Mouse (Mus musculus) midbrain, embryonic 10.5 days (tissue): ENCODE results near the gene Stat2. TPM values are rescaled to one million over a fixed set of nuclear protein-coding genes. Genes with fewer than 3 reads are reported as not detected.
"Not testable (repeated sequence)": the region's sequence is repeated elsewhere in the genome, so short reads cannot be mapped to it uniquely, and the experiment has no call there.

Experiments
- DNase-seq: peaks from one replicate; pipeline ENCODE4 v3.0.0-alpha.2; 2017; ENCODE audit warnings: low spot score
- H3K27ac ChIP-seq: fragments of 300-500 bp; sonication (generic); replicated peaks from 2 replicates; pipeline ENCODE4 v1.5.1; 2016; ENCODE audit warnings: mild to moderate bottlenecking
- H3K27me3 ChIP-seq: fragments of 300-500 bp; sonication (generic); 2 replicates; pipeline ENCODE4 v1.6.1; 2016; ENCODE audit warnings: low read depth, mild to moderate bottlenecking; ENCODE audit not compliant: poor library complexity, severe bottlenecking
- H3K36me3 ChIP-seq: fragments of 300-500 bp; sonication (generic); 2 replicates; pipeline ENCODE4 v1.6.1; 2016; ENCODE audit warnings: mild to moderate bottlenecking, moderate library complexity
- H3K4me1 ChIP-seq: fragments of 300-500 bp; sonication (generic); 2 replicates; pipeline ENCODE4 v1.6.1; 2016
- H3K4me3 ChIP-seq: fragments of 300-500 bp; sonication (generic); 2 replicates; pipeline ENCODE4 v1.5.1; 2016; ENCODE audit warnings: mild to moderate bottlenecking, moderate library complexity
- H3K9me3 ChIP-seq: fragments of 300-500 bp; sonication (generic); replicated peaks from 2 replicates; pipeline ENCODE4 v1.6.1; 2016; ENCODE audit warnings: mild to moderate bottlenecking
- WGBS: fragments of 180-500 bp; shearing (Covaris S2); methylation state at CpG from one replicate; pipeline ENCODE4 v1.1.7; 2016; 5-methylcytosine and 5-hydroxymethylcytosine counted together
- polyA plus RNA-seq: library from polyadenylated mRNA; unstranded; fragments of >200 nt; fragmentation: Nextera tagmentation; extraction: Ambion mirVana; gene quantifications from 2 replicates; pipeline ENCODE4 v1.2.1, GENCODE M21; 2016

Stat2 gene
- polyA plus RNA-seq, 1 experiment from 2014 or later = 12.6 TPM

GRCm38 (mm10) chr10:128239140-128239539, 31.2 kb upstream of the Stat2 start:
- DNase-seq = no peak
- 94% methylated on average over 4 of the region's 4 CpGs for WGBS
- no peak overlapping the region for H3K4me3 ChIP-seq
- H3K27ac ChIP-seq = no peak overlapping the region
- H3K27me3 ChIP-seq = no peaks in the 10 kb centered on the region
- peaks cover 16% of the 10 kb centered on the region for H3K4me1 ChIP-seq
- H3K9me3 ChIP-seq = no peaks in the 10 kb centered on the region
- peaks cover 77% of the 10 kb centered on the region for H3K36me3 ChIP-seq

- WGBS = 94% methylated on average over 18 of the region's 18 CpGs
- H3K36me3 ChIP-seq = peaks cover 78% of the 10 kb centered on the region
- H3K4me1 ChIP-seq = peaks cover 12% of the 10 kb centered on the region
Observed at GRCm38 (mm10) chr10:128240131-128240530, 30.2 kb upstream of the Stat2 start.

GRCm38 (mm10) chr10:128243252-128243651, 27.1 kb upstream of the Stat2 start:
- Histone ChIP-seq H3K36me3 (peaks cover 98% of the 10 kb centered on the region), H3K9me3 (no peaks in the 10 kb centered on the region), H3K4me1 (0 out of 2 replicates have a peak, but pooled peaks cover under 1% of the 10 kb centered on the region), H3K4me3 (no peak overlapping the region), H3K27me3 (no peaks in the 10 kb centered on the region), H3K27ac (no peak overlapping the region)
- 98% methylated on average over 8 of the region's 8 CpGs for WGBS
- DNase-seq = no peak

More at GRCm38 (mm10) chr10:128240131-128240530, 30.2 kb upstream of the Stat2 start:
- Histone ChIP-seq H3K4me3 (no peak overlapping the region), H3K27me3 (no peaks in the 10 kb centered on the region), H3K27ac (no peak overlapping the region), H3K9me3 (no peaks in the 10 kb centered on the region)
- DNase-seq = no peak

- WGBS = 95% methylated on average over 15 of the region's 15 CpGs
- Histone ChIP-seq H3K36me3 (peaks cover 100% of the 10 kb centered on the region), H3K4me3 (no peak overlapping the region), H3K27me3 (no peaks in the 10 kb centered on the region), H3K4me1 (no peaks in the 10 kb centered on the region), H3K27ac (no peak overlapping the region), H3K9me3 (no peaks in the 10 kb centered on the region)
- no peak for DNase-seq
Observed at GRCm38 (mm10) chr10:128244121-128244520, 26.2 kb upstream of the Stat2 start.

- no peaks in the 10 kb centered on the region for H3K9me3 ChIP-seq
- H3K27me3 ChIP-seq = no peaks in the 10 kb centered on the region
- no peak overlapping the region for H3K4me3 ChIP-seq
- H3K36me3 ChIP-seq = peaks cover 100% of the 10 kb centered on the region
- H3K27ac ChIP-seq = no peak overlapping the region
- DNase-seq = no peak
- no peaks in the 10 kb centered on the region for H3K4me1 ChIP-seq
- 89% methylated on average over 17 of the region's 17 CpGs for WGBS
Observed at GRCm38 (mm10) chr10:128247020-128247732, 23.2 kb upstream of the Stat2 start.

- no peak overlapping the region for H3K4me3 ChIP-seq
- H3K36me3 ChIP-seq = peaks cover 83% of the 10 kb centered on the region
- no peaks in the 10 kb centered on the region for H3K4me1 ChIP-seq
- no peaks in the 10 kb centered on the region for H3K9me3 ChIP-seq
- WGBS = 96% methylated on average over 13 of the region's 13 CpGs
- no peak overlapping the region for H3K27ac ChIP-seq
- DNase-seq = no peak
- H3K27me3 ChIP-seq = no peaks in the 10 kb centered on the region
Observed at GRCm38 (mm10) chr10:128250565-128250964, 19.8 kb upstream of the Stat2 start.

GRCm38 (mm10) chr10:128253677-128254255, 16.6 kb upstream of the Stat2 start, which contains the start of gene Apon:
Gene Apon, plus strand, starts transcription at chr10:128254096.
- H3K9me3 ChIP-seq = no peaks in the 10 kb centered on the region
- H3K4me1 ChIP-seq = no peaks in the 10 kb centered on the region
- peaks cover 51% of the 10 kb centered on the region for H3K36me3 ChIP-seq
- no peak within 1 kb of the TSS for H3K27ac ChIP-seq
- no peak within 1 kb of the TSS for H3K4me3 ChIP-seq
- 91% methylated on average over 4 of the region's 4 CpGs for WGBS
- no peaks in the 10 kb centered on the region for H3K27me3 ChIP-seq
- no peak for DNase-seq

GRCm38 (mm10) chr10:128255925-128256324, 14.4 kb upstream of the Stat2 start:
- no peak overlapping the region for H3K27ac ChIP-seq
- H3K9me3 ChIP-seq = no peaks in the 10 kb centered on the region
- H3K4me1 ChIP-seq = no peaks in the 10 kb centered on the region
- no peak overlapping the region for H3K4me3 ChIP-seq
- 91% methylated on average over 8 of the region's 8 CpGs for WGBS
- peaks cover 30% of the 10 kb centered on the region for H3K36me3 ChIP-seq
- no peaks in the 10 kb centered on the region for H3K27me3 ChIP-seq
- DNase-seq = no peak

GRCm38 (mm10) chr10:128256328-128256727, 14.0 kb upstream of the Stat2 start:
- no peaks in the 10 kb centered on the region for H3K4me1 ChIP-seq
- no peak for DNase-seq
- no peak overlapping the region for H3K4me3 ChIP-seq
- H3K9me3 ChIP-seq = no peaks in the 10 kb centered on the region
- H3K27me3 ChIP-seq = no peaks in the 10 kb centered on the region
- H3K36me3 ChIP-seq = peaks cover 26% of the 10 kb centered on the region
- WGBS = 92% methylated on average over 8 of the region's 8 CpGs
- no peak overlapping the region for H3K27ac ChIP-seq

- no peak for DNase-seq
Observed at GRCm38 (mm10) chr10:128258953-128259352, 11.4 kb upstream of the Stat2 start.

GRCm38 (mm10) chr10:128259946-128260345, 10.4 kb upstream of the Stat2 start:
- Histone ChIP-seq H3K36me3 (no peaks in the 10 kb centered on the region), H3K4me1 (no peaks in the 10 kb centered on the region), H3K4me3 (no peak overlapping the region), H3K9me3 (no peaks in the 10 kb centered on the region), H3K27ac (no peak overlapping the region), H3K27me3 (no peaks in the 10 kb centered on the region)
- DNase-seq = no peak
- WGBS = 88% methylated on average over 5 of the region's 5 CpGs

More at GRCm38 (mm10) chr10:128258953-128259352, 11.4 kb upstream of the Stat2 start:
- H3K4me1 ChIP-seq = no peaks in the 10 kb centered on the region
- no peak overlapping the region for H3K27ac ChIP-seq
- H3K4me3 ChIP-seq = no peak overlapping the region
- H3K36me3 ChIP-seq = no peaks in the 10 kb centered on the region
- WGBS = 89% methylated on average over 4 of the region's 4 CpGs
- no peaks in the 10 kb centered on the region for H3K27me3 ChIP-seq
- H3K9me3 ChIP-seq = no peaks in the 10 kb centered on the region

GRCm38 (mm10) chr10:128260376-128260775, 10.0 kb upstream of the Stat2 start:
- not testable (repeated sequence) for H3K4me3 ChIP-seq, DNase-seq, H3K9me3 ChIP-seq, H3K4me1 ChIP-seq, H3K36me3 ChIP-seq, H3K27ac ChIP-seq, H3K27me3 ChIP-seq
- WGBS = 87% methylated on average over 7 of the region's 7 CpGs

GRCm38 (mm10) chr10:128262300-128262699, 8.1 kb upstream of the Stat2 start:
- whole genome bisulfite sequencing = 83% methylated on average over 22 of the region's 22 CpGs
- Histone ChIP-seq H3K27ac (no peak overlapping the region), H3K36me3 (no peaks in the 10 kb centered on the region)

More at GRCm38 (mm10) chr10:128262300-128262699, 8.1 kb upstream of the Stat2 start:
- no peak for DNase-seq
- Histone ChIP-seq H3K4me1 (no peaks in the 10 kb centered on the region), H3K4me3 (no peak overlapping the region), H3K9me3 (no peaks in the 10 kb centered on the region), H3K27me3 (no peaks in the 10 kb centered on the region)
